ENCODE assay signal across 8 mouse cellular contexts in genomic region chr15:94403461-94404070, GRCm38 (mm10).
A peak's percentile ranks its signal among the peaks of the same experiment; 100 is the strongest.
DNase-seq lines count a peak whose midpoint lies in the region; ATAC-seq and TF ChIP-seq lines count a peak whose summit lies in the region.

No protein-coding gene starts in this region.

- no peaks in the 10 kb centered on the region for H3K9me3 ChIP-seq in liver, embryonic 13.5 days (replicated peaks)
- no peaks in the 10 kb centered on the region for H3K9me3 ChIP-seq in stomach, embryonic 15.5 days

- ATAC-seq in granulocyte monocyte progenitor cell, adult 5-6 weeks (replicated peaks; ENCODE audit: poor library complexity, severe bottlenecking): peak; percentile 21
- ATAC-seq in liver, embryonic 13.5 days (ENCODE audit: low read depth): no peak
- no peak for ATAC-seq in stomach, embryonic 15.5 days (ENCODE audit: insufficient read depth, low FRiP score, low read depth)

- peak overlapping the region; percentile 76 for H3K4me2 ChIP-seq in liver, embryonic 13.5 days
- H3K4me2 ChIP-seq in stomach, embryonic 15.5 days: peak overlapping the region; percentile 97

- intact Hi-C loops in left cerebral cortex, adult 2 months (cut with DNase I): no loop called here
- intact Hi-C loops in left cerebral cortex, postnatal 4 days (cut with DNase I): loop anchor here (10.0 kb wide), 1 partner anchor 111 kb away; no protein-coding TSS in a partner anchor

- no peak for TF ChIP-seq CTCF in left cerebral cortex, adult 2 months (IDR thresholded peaks at IDR 0.05)
- no peak for TF ChIP-seq CTCF in cortical plate, adult 2 months (IDR thresholded peaks at IDR 0.05; ENCODE audit: extremely low read depth, insufficient read depth, low read length)

- H3K4me1 ChIP-seq in cortical plate, adult 2 months (ENCODE audit: control insufficient read depth, insufficient read depth, low read length): peaks cover 5% of the 10 kb centered on the region; the same call in 1 of the 2 replicates
- H3K4me1 ChIP-seq in liver, embryonic 13.5 days (replicated peaks): peaks cover 3% of the 10 kb centered on the region; the same call in 1 of the 2 replicates
- H3K4me1 ChIP-seq in stomach, embryonic 15.5 days: 0 out of 2 replicates have a peak, but pooled peaks cover 8% of the 10 kb centered on the region

- TF ChIP-seq POLR2A in cortical plate, adult 2 months (IDR thresholded peaks at IDR 0.05; ENCODE audit: extremely low read depth, insufficient read depth, low read length): no peak

- DNase-seq in left cerebral cortex, adult 2 months (ENCODE audit: extremely low spot score in 1 of 2, low spot score in 2 of 2): no peak
- DNase-seq in left cerebral cortex, postnatal 4 days: no peak
- DNase-seq in liver, embryonic 13.5 days: no peak
- no peak for DNase-seq in cerebellum, adult 8-10 months
- DNase-seq in left cerebral cortex, adult 11 months (ENCODE audit: low spot score): no peak

- H3K9ac ChIP-seq in liver, embryonic 13.5 days: peak overlapping the region; percentile 41
- H3K9ac ChIP-seq in stomach, embryonic 15.5 days: peak overlapping the region; percentile 32; the same call in 1 of the 2 replicates

- WGBS in liver, embryonic 13.5 days (ENCODE audit: insufficient replicate concordance): 3% methylated on average over 34 of the region's 34 CpGs
- WGBS in stomach, embryonic 15.5 days: 1% methylated on average over 34 of the region's 34 CpGs

- peak overlapping the region; percentile 84 for H3K27ac ChIP-seq in left cerebral cortex, adult 2 months
- peak overlapping the region; percentile 7; the same call in 1 of the 2 replicates for H3K27ac ChIP-seq in cortical plate, adult 2 months (ENCODE audit: insufficient read depth, low read length)
- H3K27ac ChIP-seq in liver, embryonic 13.5 days: no peak overlapping the region
- H3K27ac ChIP-seq in stomach, embryonic 15.5 days: 0 out of 2 replicates have a peak overlapping the region, but pooled peaks have one; percentile 44

- H3K27me3 ChIP-seq in liver, embryonic 13.5 days: peaks cover 53% of the 10 kb centered on the region
- H3K27me3 ChIP-seq in stomach, embryonic 15.5 days (replicated peaks): peaks cover 12% of the 10 kb centered on the region; the same call in 1 of the 2 replicates

- H3K4me3 ChIP-seq in left cerebral cortex, adult 2 months: peak overlapping the region; percentile 72
- H3K4me3 ChIP-seq in cortical plate, adult 2 months (ENCODE audit: insufficient read depth, low read length): peak overlapping the region; percentile 68
- H3K4me3 ChIP-seq in liver, embryonic 13.5 days (replicated peaks): peak overlapping the region; percentile 59
- peak overlapping the region; percentile 64 for H3K4me3 ChIP-seq in stomach, embryonic 15.5 days (replicated peaks)

- no peaks in the 10 kb centered on the region for H3K36me3 ChIP-seq in liver, embryonic 13.5 days
- H3K36me3 ChIP-seq in stomach, embryonic 15.5 days: no peaks in the 10 kb centered on the region
